Mouse (Mus musculus): ENCODE data around the gene Chmp2a. TPM values are rescaled to one million over a fixed set of nuclear protein-coding genes. Genes with fewer than 3 reads are reported as not detected.

The Chmp2a gene
- polyA plus RNA-seq, 1 experiment from 2014 or later: 175 TPM

DNA sequence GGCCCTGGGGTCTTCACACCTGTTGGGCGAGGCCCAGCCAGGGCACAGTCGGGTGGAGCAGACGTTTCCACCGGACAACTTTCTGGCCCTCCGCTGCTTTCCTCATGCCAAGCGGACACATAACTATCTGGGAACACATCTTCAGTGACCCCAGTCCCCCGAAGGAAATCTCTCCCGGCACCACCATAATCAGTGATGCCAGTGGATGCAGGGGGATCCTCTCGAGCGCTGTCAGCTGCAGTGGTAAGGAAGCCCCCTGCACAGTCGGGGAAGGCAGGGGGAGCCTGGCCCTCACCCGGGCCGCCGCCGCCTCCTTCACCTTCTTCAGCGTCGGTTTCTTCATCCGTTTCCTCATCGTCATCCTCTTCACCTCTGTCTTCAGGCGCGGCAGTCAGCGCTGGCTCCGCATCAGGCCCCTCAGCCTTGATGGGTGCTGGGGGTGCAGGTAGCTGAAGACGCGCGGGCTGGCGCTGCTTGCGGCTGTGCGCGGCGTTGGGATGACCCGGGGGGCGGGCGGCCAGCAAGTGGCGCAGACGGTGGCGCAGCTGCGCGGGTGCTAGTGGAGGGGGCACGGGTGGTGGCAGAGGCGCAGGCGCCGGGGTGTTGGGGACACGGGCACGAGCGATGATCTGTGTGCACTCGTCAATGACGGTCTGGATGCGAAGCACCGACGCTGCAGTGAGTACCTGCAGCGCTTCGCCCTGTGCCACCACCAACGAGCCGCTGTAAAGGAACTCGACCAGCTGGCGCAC lies 27.1 kb downstream of the Chmp2a start:
- ATAC-seq: no peak
- peaks cover 21% of the 10 kb centered on the region for H3K4me1 ChIP-seq (replicated peaks; ENCODE audit: control insufficient read depth, insufficient read depth, low read length)
- H3K36me3 ChIP-seq (ENCODE audit: control insufficient read depth, insufficient read depth): peaks cover 4% of the 10 kb centered on the region; the same call in 1 of the 2 replicates
- no peaks in the 10 kb centered on the region for H3K27me3 ChIP-seq (replicated peaks; ENCODE audit: control insufficient read depth, insufficient read depth, low read length)
- WGBS: 43% methylated on average over 57 of the region's 57 CpGs
- H3K9ac ChIP-seq (replicated peaks; ENCODE audit: low read depth, low read length): peak overlapping the region; percentile 16; the same call in 1 of the 2 replicates
- H3K9me3 ChIP-seq (ENCODE audit: control insufficient read depth, low read length): no peaks in the 10 kb centered on the region
- H3K4me2 ChIP-seq (ENCODE audit: low read length): no peak overlapping the region
- no peak overlapping the region for H3K4me3 ChIP-seq (replicated peaks; ENCODE audit: low read length)
- H3K27ac ChIP-seq (ENCODE audit: low read length): no peak overlapping the region

DNA sequence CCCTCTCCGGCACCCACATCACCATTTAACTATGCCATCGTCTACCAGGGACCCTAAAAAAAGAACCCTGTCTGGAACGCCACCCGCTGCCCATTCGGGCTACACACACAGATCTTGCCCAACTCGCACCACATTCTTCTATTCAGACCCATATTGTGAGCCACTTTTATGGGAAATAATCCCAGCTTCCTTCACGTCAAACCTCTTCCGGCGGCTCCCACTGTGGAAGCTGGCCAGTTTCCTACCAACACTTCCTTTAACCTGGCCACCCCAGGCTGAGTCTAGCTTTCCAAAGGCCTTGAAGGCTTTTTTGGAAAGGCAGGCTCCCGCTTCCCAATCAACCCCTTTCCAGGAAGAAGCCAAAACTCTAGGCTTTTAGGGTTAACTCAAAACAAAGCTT lies 28.1 kb downstream of the Chmp2a start:
- Histone ChIP-seq H3K4me2 (ENCODE audit: low read length) (no peak overlapping the region), H3K9ac (replicated peaks; ENCODE audit: low read depth, low read length) (no peak overlapping the region), H3K4me3 (replicated peaks; ENCODE audit: low read length) (no peak overlapping the region), H3K27me3 (replicated peaks; ENCODE audit: control insufficient read depth, insufficient read depth, low read length) (no peaks in the 10 kb centered on the region), H3K27ac (ENCODE audit: low read length) (no peak overlapping the region), H3K4me1 (replicated peaks; ENCODE audit: control insufficient read depth, insufficient read depth, low read length) (peaks cover 21% of the 10 kb centered on the region), H3K36me3 (ENCODE audit: control insufficient read depth, insufficient read depth) (peaks cover 4% of the 10 kb centered on the region; the same call in 1 of the 2 replicates), H3K9me3 (ENCODE audit: control insufficient read depth, low read length) (no peaks in the 10 kb centered on the region)
- ATAC-seq: no peak
- 87% methylated on average over 10 of the region's 10 CpGs for WGBS

DNA sequence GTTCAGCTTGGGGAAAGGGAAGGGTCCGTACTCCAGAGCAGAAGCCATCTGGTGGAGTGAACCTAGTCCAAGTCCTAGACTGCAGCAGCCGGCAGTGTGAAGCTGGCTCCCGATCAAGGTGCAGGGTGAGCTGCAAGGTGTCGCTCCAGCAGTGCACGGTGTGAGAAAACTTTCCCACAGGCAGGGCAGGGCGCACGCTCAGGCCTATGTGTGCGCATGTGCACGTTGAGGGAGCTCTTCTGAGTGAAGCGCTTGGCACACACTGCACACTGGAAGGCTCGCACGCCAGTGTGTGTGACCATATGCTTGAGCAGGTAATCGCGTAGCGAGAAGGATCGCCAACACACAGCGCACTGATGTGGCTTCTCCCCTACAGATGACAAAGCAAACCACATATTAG lies 28.6 kb downstream of the Chmp2a start:
- peaks cover 4% of the 10 kb centered on the region; the same call in 1 of the 2 replicates for H3K36me3 ChIP-seq (ENCODE audit: control insufficient read depth, insufficient read depth)
- H3K4me2 ChIP-seq (ENCODE audit: low read length): no peak overlapping the region
- 77% methylated on average over 17 of the region's 17 CpGs for WGBS
- H3K9me3 ChIP-seq (ENCODE audit: control insufficient read depth, low read length): no peaks in the 10 kb centered on the region
- H3K27me3 ChIP-seq (replicated peaks; ENCODE audit: control insufficient read depth, insufficient read depth, low read length): no peaks in the 10 kb centered on the region
- H3K27ac ChIP-seq (ENCODE audit: low read length): no peak overlapping the region
- no peak overlapping the region for H3K9ac ChIP-seq (replicated peaks; ENCODE audit: low read depth, low read length)
- H3K4me3 ChIP-seq (replicated peaks; ENCODE audit: low read length): no peak overlapping the region
- no peak for ATAC-seq
- peaks cover 21% of the 10 kb centered on the region for H3K4me1 ChIP-seq (replicated peaks; ENCODE audit: control insufficient read depth, insufficient read depth, low read length)

DNA sequence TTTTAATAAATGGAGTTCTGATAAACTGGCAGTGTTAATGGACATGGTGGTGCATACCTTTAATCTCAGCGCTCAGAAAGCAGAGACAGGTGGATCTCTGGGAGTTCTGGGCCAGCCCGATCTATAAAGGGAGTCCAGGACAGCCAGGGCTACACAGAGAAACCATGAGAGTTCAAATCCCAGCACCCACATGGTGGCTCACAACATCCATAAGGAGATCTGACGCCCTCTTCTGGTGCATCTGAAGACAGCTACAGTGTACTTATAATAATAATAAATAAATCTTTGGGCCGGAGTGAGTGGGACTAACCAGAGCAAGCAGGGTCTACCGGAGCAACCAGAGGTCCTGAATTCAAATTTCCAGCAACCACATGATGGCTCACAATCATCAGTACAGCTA lies 31.2 kb downstream of the Chmp2a start:
- H3K9me3 ChIP-seq (ENCODE audit: control insufficient read depth, low read length): no peaks in the 10 kb centered on the region
- H3K27me3 ChIP-seq (replicated peaks; ENCODE audit: control insufficient read depth, insufficient read depth, low read length): no peaks in the 10 kb centered on the region
- no peak for ATAC-seq
- peaks cover 8% of the 10 kb centered on the region for H3K4me1 ChIP-seq (replicated peaks; ENCODE audit: control insufficient read depth, insufficient read depth, low read length)
- H3K27ac ChIP-seq (ENCODE audit: low read length): no peak overlapping the region
- WGBS: 72% methylated on average over 5 of the region's 5 CpGs
- peaks cover 4% of the 10 kb centered on the region; the same call in 1 of the 2 replicates for H3K36me3 ChIP-seq (ENCODE audit: control insufficient read depth, insufficient read depth)
- no peak overlapping the region for H3K9ac ChIP-seq (replicated peaks; ENCODE audit: low read depth, low read length)
- no peak overlapping the region for H3K4me2 ChIP-seq (ENCODE audit: low read length)
- no peak overlapping the region for H3K4me3 ChIP-seq (replicated peaks; ENCODE audit: low read length)

DNA sequence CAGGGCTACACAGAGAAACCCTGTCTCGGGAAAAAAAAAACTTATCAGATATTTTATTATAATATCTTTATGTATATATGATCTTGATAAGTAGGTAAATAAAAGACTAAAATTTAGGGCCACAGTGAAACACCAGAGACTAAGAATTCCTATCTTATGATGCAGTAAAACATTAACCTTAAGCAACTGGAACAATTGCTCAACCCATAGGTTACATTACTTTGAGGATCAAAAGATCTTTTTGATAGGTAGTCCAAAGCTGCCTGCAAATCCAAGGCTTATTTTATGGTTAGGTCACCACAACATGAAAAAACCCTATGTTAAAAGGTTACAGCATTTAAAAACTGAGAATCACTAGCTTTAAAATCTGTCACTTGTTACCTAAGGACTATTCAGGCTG lies 33.0 kb downstream of the Chmp2a start:
- no peak overlapping the region for H3K4me2 ChIP-seq (ENCODE audit: low read length)
- H3K27ac ChIP-seq (ENCODE audit: low read length): no peak overlapping the region
- H3K36me3 ChIP-seq (ENCODE audit: control insufficient read depth, insufficient read depth): peaks cover 4% of the 10 kb centered on the region; the same call in 1 of the 2 replicates
- H3K4me1 ChIP-seq (replicated peaks; ENCODE audit: control insufficient read depth, insufficient read depth, low read length): no peaks in the 10 kb centered on the region; the same call in 1 of the 2 replicates
- WGBS: 72% methylated on average over 1 of the region's 1 CpGs
- H3K27me3 ChIP-seq (replicated peaks; ENCODE audit: control insufficient read depth, insufficient read depth, low read length): no peaks in the 10 kb centered on the region
- no peak overlapping the region for H3K4me3 ChIP-seq (replicated peaks; ENCODE audit: low read length)
- no peak overlapping the region for H3K9ac ChIP-seq (replicated peaks; ENCODE audit: low read depth, low read length)
- no peaks in the 10 kb centered on the region for H3K9me3 ChIP-seq (ENCODE audit: control insufficient read depth, low read length)
- no peak for ATAC-seq

DNA sequence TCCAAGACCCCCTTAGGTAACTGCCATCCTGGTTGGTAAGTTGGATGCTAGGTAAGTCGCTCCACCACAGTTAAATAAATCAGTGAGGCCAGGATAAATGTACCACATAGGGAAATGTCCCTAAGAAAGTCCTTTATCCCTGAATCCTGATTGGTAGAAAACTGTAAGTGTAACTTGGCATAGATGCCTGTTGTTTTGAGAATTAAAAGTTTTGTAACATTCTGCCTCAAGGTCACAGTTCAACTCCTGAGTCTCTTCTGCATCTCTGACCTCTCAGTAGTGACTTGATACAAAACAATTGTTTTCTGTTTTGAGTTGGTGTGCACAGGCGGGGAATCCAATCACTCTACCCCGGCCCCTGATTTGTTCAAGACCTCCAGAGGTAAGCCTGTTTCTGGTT lies 35.8 kb downstream of the Chmp2a start, which contains the start of gene Trim28:
Gene Trim28 (plus strand): TSS at position 264 of the 400 bp plus-strand sequence.
- 82% methylated on average over 3 of the region's 3 CpGs for WGBS
- no peaks in the 10 kb centered on the region for H3K27me3 ChIP-seq (replicated peaks; ENCODE audit: control insufficient read depth, insufficient read depth, low read length)
- H3K9ac ChIP-seq (replicated peaks; ENCODE audit: low read depth, low read length): no peak within 1 kb of the TSS
- no peak within 1 kb of the TSS for H3K4me3 ChIP-seq (replicated peaks; ENCODE audit: low read length)
- H3K4me2 ChIP-seq (ENCODE audit: low read length): no peak within 1 kb of the TSS
- H3K9me3 ChIP-seq (ENCODE audit: control insufficient read depth, low read length): no peaks in the 10 kb centered on the region
- H3K36me3 ChIP-seq (ENCODE audit: control insufficient read depth, insufficient read depth): no peaks in the 10 kb centered on the region
- H3K4me1 ChIP-seq (replicated peaks; ENCODE audit: control insufficient read depth, insufficient read depth, low read length): no peaks in the 10 kb centered on the region
- no peak within 1 kb of the TSS for H3K27ac ChIP-seq (ENCODE audit: low read length)
- ATAC-seq: no peak

DNA sequence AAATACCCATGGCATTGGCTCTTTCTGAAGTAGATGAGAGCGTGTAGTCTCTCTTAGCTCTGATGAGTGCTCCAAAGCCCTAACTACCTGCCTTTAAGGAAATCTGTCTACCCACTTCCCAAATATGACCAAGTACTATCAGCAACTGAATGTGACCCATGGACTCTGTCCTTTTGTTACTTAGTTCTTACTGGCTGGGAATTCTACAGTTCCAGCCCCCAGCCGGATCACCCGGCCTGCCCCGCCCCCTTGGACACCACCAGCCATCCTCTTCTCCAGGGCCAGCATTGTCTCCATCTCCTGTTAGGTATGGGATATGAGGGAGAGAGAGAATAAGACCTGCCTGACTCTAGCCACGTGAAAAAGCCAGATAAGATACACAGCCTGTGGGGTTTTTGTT lies 36.6 kb downstream of the Chmp2a start, which contains the start of gene Slc27a5:
Gene Slc27a5 (minus strand): TSS at position 140 of the 400 bp plus-strand sequence.
- no peak within 1 kb of the TSS for H3K4me2 ChIP-seq (ENCODE audit: low read length)
- WGBS: 85% methylated on average over 5 of the region's 5 CpGs
- no peak within 1 kb of the TSS for H3K9ac ChIP-seq (replicated peaks; ENCODE audit: low read depth, low read length)
- no peak for ATAC-seq
- H3K9me3 ChIP-seq (ENCODE audit: control insufficient read depth, low read length): no peaks in the 10 kb centered on the region
- H3K27ac ChIP-seq (ENCODE audit: low read length): no peak within 1 kb of the TSS
- H3K4me1 ChIP-seq (replicated peaks; ENCODE audit: control insufficient read depth, insufficient read depth, low read length): no peaks in the 10 kb centered on the region
- H3K36me3 ChIP-seq (ENCODE audit: control insufficient read depth, insufficient read depth): no peaks in the 10 kb centered on the region
- H3K27me3 ChIP-seq (replicated peaks; ENCODE audit: control insufficient read depth, insufficient read depth, low read length): no peaks in the 10 kb centered on the region
- no peak within 1 kb of the TSS for H3K4me3 ChIP-seq (replicated peaks; ENCODE audit: low read length)

DNA sequence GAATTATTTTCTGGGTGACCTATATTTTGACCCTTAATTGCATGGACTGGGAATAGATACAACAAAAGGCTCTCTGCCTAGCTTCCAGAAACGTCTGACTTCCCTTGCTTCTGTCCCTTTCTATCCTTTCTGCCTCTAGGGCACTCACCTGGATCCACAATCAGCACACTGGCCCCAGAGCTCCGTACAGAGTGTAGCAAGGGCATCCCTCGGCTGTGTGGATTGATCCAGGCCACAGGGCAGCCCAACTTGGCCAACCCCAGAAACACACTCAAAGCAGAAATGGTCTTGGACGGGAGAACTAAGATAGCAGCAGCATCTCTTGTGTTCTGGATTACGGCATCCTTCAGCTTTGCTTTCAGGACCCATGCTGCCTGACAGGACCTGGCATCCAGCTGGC lies 37.4 kb downstream of the Chmp2a start:
- H3K9me3 ChIP-seq (ENCODE audit: control insufficient read depth, low read length): no peaks in the 10 kb centered on the region
- H3K9ac ChIP-seq (replicated peaks; ENCODE audit: low read depth, low read length): no peak overlapping the region
- no peak for ATAC-seq
- no peak overlapping the region for H3K4me3 ChIP-seq (replicated peaks; ENCODE audit: low read length)
- 70% methylated on average over 5 of the region's 5 CpGs for WGBS
- H3K4me2 ChIP-seq (ENCODE audit: low read length): no peak overlapping the region
- H3K36me3 ChIP-seq (ENCODE audit: control insufficient read depth, insufficient read depth): no peaks in the 10 kb centered on the region
- no peaks in the 10 kb centered on the region for H3K27me3 ChIP-seq (replicated peaks; ENCODE audit: control insufficient read depth, insufficient read depth, low read length)
- no peaks in the 10 kb centered on the region for H3K4me1 ChIP-seq (replicated peaks; ENCODE audit: control insufficient read depth, insufficient read depth, low read length)
- H3K27ac ChIP-seq (ENCODE audit: low read length): no peak overlapping the region

DNA sequence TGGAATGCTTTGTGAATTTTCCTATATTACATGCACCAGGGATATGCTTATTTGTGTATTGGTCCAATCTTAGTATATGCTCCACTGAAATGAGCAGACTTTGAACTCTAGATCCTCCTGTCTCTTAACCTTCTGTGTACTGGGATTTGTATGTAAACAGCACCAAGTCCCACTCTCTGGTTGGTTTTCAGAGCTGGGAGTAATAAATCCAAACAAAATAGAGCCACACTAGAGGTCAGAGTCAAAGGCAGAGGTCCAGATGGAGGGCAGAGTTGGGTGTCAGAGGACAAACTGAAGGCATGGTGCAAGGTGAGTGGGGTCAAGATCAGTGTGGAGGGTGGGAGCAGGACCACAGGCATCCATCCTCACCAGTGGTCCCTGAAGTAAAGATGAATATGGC lies 38.7 kb downstream of the Chmp2a start:
- no peaks in the 10 kb centered on the region for H3K36me3 ChIP-seq (ENCODE audit: control insufficient read depth, insufficient read depth)
- H3K4me3 ChIP-seq (replicated peaks; ENCODE audit: low read length): no peak overlapping the region
- no peak overlapping the region for H3K4me2 ChIP-seq (ENCODE audit: low read length)
- H3K4me1 ChIP-seq (replicated peaks; ENCODE audit: control insufficient read depth, insufficient read depth, low read length): no peaks in the 10 kb centered on the region
- H3K27ac ChIP-seq (ENCODE audit: low read length): no peak overlapping the region
- ATAC-seq: no peak
- H3K9ac ChIP-seq (replicated peaks; ENCODE audit: low read depth, low read length): no peak overlapping the region
- H3K9me3 ChIP-seq (ENCODE audit: control insufficient read depth, low read length): no peaks in the 10 kb centered on the region
- H3K27me3 ChIP-seq (replicated peaks; ENCODE audit: control insufficient read depth, insufficient read depth, low read length): 0 out of 2 replicates have a peak, but pooled peaks cover 2% of the 10 kb centered on the region

All from forebrain, embryonic 16.5 days (tissue).